Mouse (Mus musculus): ENCODE results near the gene Tef. TPM values are rescaled to one million over a fixed set of nuclear protein-coding genes. Genes with fewer than 3 reads are reported as not detected.

Tef gene
- polyA plus RNA-seq, 2 experiments, result 25.5 to 45.7 TPM

- Histone ChIP-seq H3K36me3 (ENCODE audit: control insufficient read depth, insufficient read depth, low read length) (peaks cover 15% of the 10 kb centered on the region), H3K27me3 (ENCODE audit: control insufficient read depth, insufficient read depth, low read length) (no peaks in the 10 kb centered on the region), H3K4me1 (ENCODE audit: control insufficient read depth, insufficient read depth, low read length) (peaks cover 18% of the 10 kb centered on the region), H3K4me3 (replicated peaks; ENCODE audit: low read length) (peak overlapping the region; percentile 72), H3K27ac (replicated peaks; ENCODE audit: low read depth, low read length) (peak overlapping the region; percentile 83), H3K4me2 (replicated peaks; ENCODE audit: low read depth, low read length, severe bottlenecking) (peak overlapping the region; percentile 79), H3K9me3 (ENCODE audit: control insufficient read depth, low read length) (no peaks in the 10 kb centered on the region), H3K9ac (ENCODE audit: low read depth, low read length, severe bottlenecking) (peak overlapping the region; percentile 71)
- peak; percentile 98 for ATAC-seq (ENCODE audit: low FRiP score, low read depth)
- 0 out of 2 replicates have a peak, but pooled peaks have one; percentile 38 for TF ChIP-seq POLR2A (IDR thresholded peaks at IDR 0.05; ENCODE audit: borderline replicate concordance, extremely low read depth, insufficient read depth, insufficient read length)
- peak; percentile 99 for DNase-seq (ENCODE audit: low spot score)
- under 1% methylated on average over 67 of the region's 89 CpGs for WGBS
Measured at GRCm38 (mm10) chr15:81810671-81811598, 8.7 kb downstream of the Tef start.

- Histone ChIP-seq H3K4me3 (replicated peaks; ENCODE audit: low read length) (peak overlapping the region; percentile 72), H3K36me3 (ENCODE audit: control insufficient read depth, insufficient read depth, low read length) (peaks cover 22% of the 10 kb centered on the region), H3K4me1 (ENCODE audit: control insufficient read depth, insufficient read depth, low read length) (peaks cover 16% of the 10 kb centered on the region), H3K27ac (replicated peaks; ENCODE audit: low read depth, low read length) (peak overlapping the region; percentile 76; the same call in 1 of the 2 replicates), H3K4me2 (replicated peaks; ENCODE audit: low read depth, low read length, severe bottlenecking) (peak overlapping the region; percentile 79), H3K9me3 (ENCODE audit: control insufficient read depth, low read length) (no peaks in the 10 kb centered on the region), H3K27me3 (ENCODE audit: control insufficient read depth, insufficient read depth, low read length) (no peaks in the 10 kb centered on the region), H3K9ac (ENCODE audit: low read depth, low read length, severe bottlenecking) (peak overlapping the region; percentile 71)
- DNase-seq (ENCODE audit: low spot score), result no peak
- peak; percentile 21 for ATAC-seq (ENCODE audit: low FRiP score, low read depth)
- 1% methylated on average over 16 of the region's 26 CpGs for WGBS
- no peak for TF ChIP-seq POLR2A (IDR thresholded peaks at IDR 0.05; ENCODE audit: borderline replicate concordance, extremely low read depth, insufficient read depth, insufficient read length)
Measured at GRCm38 (mm10) chr15:81811599-81811996, 9.4 kb downstream of the Tef start.

GRCm38 (mm10) chr15:81812287-81812686, 10.1 kb downstream of the Tef start:
- no peak overlapping the region for H3K27ac ChIP-seq (replicated peaks; ENCODE audit: low read depth, low read length)
- H3K9ac ChIP-seq (ENCODE audit: low read depth, low read length, severe bottlenecking), result peak overlapping the region; percentile 71
- ATAC-seq (ENCODE audit: low FRiP score, low read depth) (no peak), DNase-seq (ENCODE audit: low spot score) (no peak)
- H3K36me3 ChIP-seq (ENCODE audit: control insufficient read depth, insufficient read depth, low read length), result peaks cover 29% of the 10 kb centered on the region
- peak overlapping the region; percentile 72 for H3K4me3 ChIP-seq (replicated peaks; ENCODE audit: low read length)
- peaks cover 16% of the 10 kb centered on the region for H3K4me1 ChIP-seq (ENCODE audit: control insufficient read depth, insufficient read depth, low read length)
- H3K27me3 ChIP-seq (ENCODE audit: control insufficient read depth, insufficient read depth, low read length), result no peaks in the 10 kb centered on the region
- H3K4me2 ChIP-seq (replicated peaks; ENCODE audit: low read depth, low read length, severe bottlenecking), result peak overlapping the region; percentile 79
- H3K9me3 ChIP-seq (ENCODE audit: control insufficient read depth, low read length), result no peaks in the 10 kb centered on the region
- WGBS, result 42% methylated on average over 3 of the region's 3 CpGs
- TF ChIP-seq POLR2A (IDR thresholded peaks at IDR 0.05; ENCODE audit: borderline replicate concordance, extremely low read depth, insufficient read depth, insufficient read length), result no peak

GRCm38 (mm10) chr15:81812696-81813631, 10.7 kb downstream of the Tef start:
- H3K27ac ChIP-seq (replicated peaks; ENCODE audit: low read depth, low read length), result no peak overlapping the region
- WGBS, result 67% methylated on average over 7 of the region's 7 CpGs
- peak overlapping the region; percentile 79; the same call in 1 of the 2 replicates for H3K4me2 ChIP-seq (replicated peaks; ENCODE audit: low read depth, low read length, severe bottlenecking)
- ATAC-seq (ENCODE audit: low FRiP score, low read depth) (no peak), DNase-seq (ENCODE audit: low spot score) (no peak)
- no peaks in the 10 kb centered on the region for H3K27me3 ChIP-seq (ENCODE audit: control insufficient read depth, insufficient read depth, low read length)
- H3K9ac ChIP-seq (ENCODE audit: low read depth, low read length, severe bottlenecking), result peak overlapping the region; percentile 71
- H3K9me3 ChIP-seq (ENCODE audit: control insufficient read depth, low read length), result no peaks in the 10 kb centered on the region
- H3K4me3 ChIP-seq (replicated peaks; ENCODE audit: low read length), result no peak overlapping the region
- H3K4me1 ChIP-seq (ENCODE audit: control insufficient read depth, insufficient read depth, low read length), result peaks cover 16% of the 10 kb centered on the region
- H3K36me3 ChIP-seq (ENCODE audit: control insufficient read depth, insufficient read depth, low read length), result peaks cover 36% of the 10 kb centered on the region
- no peak for TF ChIP-seq POLR2A (IDR thresholded peaks at IDR 0.05; ENCODE audit: borderline replicate concordance, extremely low read depth, insufficient read depth, insufficient read length)

Measured in limb, embryonic 14.5 days (tissue).